In the genomic region with DNA sequence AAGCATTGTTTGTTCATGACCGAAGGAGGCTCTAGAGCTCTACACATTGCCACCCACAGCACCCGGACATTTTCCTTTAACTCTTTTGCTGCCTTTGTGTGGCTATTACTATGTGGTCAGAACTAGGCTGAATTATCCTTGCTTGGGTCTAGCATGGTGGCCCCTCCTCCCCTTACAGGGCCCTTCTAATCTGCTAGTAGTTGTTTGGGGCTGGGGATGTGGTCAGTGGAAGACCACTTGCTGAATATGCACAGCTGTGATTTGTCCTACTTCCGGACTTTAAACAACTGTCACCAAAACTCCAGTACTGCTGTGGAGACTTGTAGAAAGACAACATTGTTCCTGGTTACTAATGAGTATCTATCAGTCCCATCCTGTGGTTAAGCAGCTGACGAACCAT, we compare ENCODE assay signal across 19 mouse cellular contexts.
DNase-seq lines count a peak whose midpoint lies in the region; ATAC-seq and TF ChIP-seq lines count a peak whose summit lies in the region.
"Had no signal": no experiment of that assay in that cellular context is flagged by ENCODE, and none has a peak within 500 bp of the region (broad histone marks: within the 10 kb centered on the region; RNA-seq: fewer than 3 reads in every experiment).

No protein-coding gene starts in this region.

- no peak overlapping the region for H3K4me2 ChIP-seq in intestine, embryonic 14.5 days (ENCODE audit: low read length)
- H3K4me2 ChIP-seq in intestine, embryonic 15.5 days (replicated peaks) = no peak overlapping the region
- H3K4me2 ChIP-seq in lung, postnatal 0 days (replicated peaks; ENCODE audit: low read depth, low read length) = no peak overlapping the region
- H3K4me2 ChIP-seq in stomach, embryonic 16.5 days (ENCODE audit: low read depth, low read length) = no peak overlapping the region
- H3K4me2 ChIP-seq: embryonic facial prominence, embryonic 13.5 days; forebrain, embryonic 13.5 days; forebrain, embryonic 15.5 days had no signal

- no peaks in the 10 kb centered on the region for H3K27me3 ChIP-seq in intestine, embryonic 14.5 days (replicated peaks; ENCODE audit: control insufficient read depth, insufficient read depth, low read length)
- no peaks in the 10 kb centered on the region for H3K27me3 ChIP-seq in intestine, embryonic 15.5 days (replicated peaks)
- H3K27me3 ChIP-seq in lung, postnatal 0 days (replicated peaks; ENCODE audit: insufficient read depth, low read length) = no peaks in the 10 kb centered on the region
- H3K27me3 ChIP-seq in stomach, embryonic 16.5 days (ENCODE audit: control insufficient read depth, insufficient read depth, low read length) = no peaks in the 10 kb centered on the region
- H3K27me3 ChIP-seq: embryonic facial prominence, embryonic 13.5 days; forebrain, embryonic 13.5 days; forebrain, embryonic 15.5 days had no signal

- TF ChIP-seq CTCF in lung, postnatal 0 days (IDR thresholded peaks at IDR 0.05) = no peak

- no peak for DNase-seq in intestine, embryonic 14.5 days (ENCODE audit: low spot score)
- DNase-seq in lung, postnatal 0 days (ENCODE audit: low spot score) = peak; percentile 17
- no peak for DNase-seq in lung, postnatal 14 days
- no peak for DNase-seq in embryo, embryonic 10.5 days (ENCODE audit: low spot score)
- DNase-seq: adrenal gland, adult 2 months; adrenal gland, postnatal 10 days; adrenal gland, postnatal 25 days; cerebellum, adult 11 months; cerebellum, adult 18-20 months; cerebellum, adult 8-10 months; cerebellum, adult 9-11 months; cerebellum, postnatal 14 days; cerebellum, postnatal 36 days; forebrain, postnatal 0 days had no signal

- H3K4me1 ChIP-seq in intestine, embryonic 14.5 days (replicated peaks; ENCODE audit: control insufficient read depth, insufficient read depth, low read length) = 0 out of 2 replicates have a peak, but pooled peaks cover 4% of the 10 kb centered on the region
- no peaks in the 10 kb centered on the region; the same call in 1 of the 2 replicates for H3K4me1 ChIP-seq in intestine, embryonic 15.5 days (replicated peaks)
- H3K4me1 ChIP-seq in lung, postnatal 0 days (ENCODE audit: insufficient read depth, low read depth, low read length) = peaks cover 5% of the 10 kb centered on the region; the same call in 1 of the 2 replicates
- peaks cover 10% of the 10 kb centered on the region; the same call in 1 of the 2 replicates for H3K4me1 ChIP-seq in stomach, embryonic 16.5 days (ENCODE audit: control insufficient read depth, insufficient read depth, low read length)
- H3K4me1 ChIP-seq: forebrain, embryonic 13.5 days; forebrain, embryonic 15.5 days had no signal

- no peak for TF ChIP-seq EP300 in lung, postnatal 0 days (IDR thresholded peaks at IDR 0.05)

- no peak overlapping the region for H3K27ac ChIP-seq in intestine, embryonic 14.5 days (ENCODE audit: low read depth)
- no peak overlapping the region for H3K27ac ChIP-seq in intestine, embryonic 15.5 days
- H3K27ac ChIP-seq in lung, postnatal 0 days (ENCODE audit: low read length) = no peak overlapping the region
- H3K27ac ChIP-seq in stomach, embryonic 16.5 days (ENCODE audit: low read length) = 0 out of 2 replicates have a peak overlapping the region, but pooled peaks have one; percentile 6
- H3K27ac ChIP-seq: embryonic facial prominence, embryonic 13.5 days; forebrain, embryonic 13.5 days; forebrain, embryonic 15.5 days had no signal

- WGBS in intestine, embryonic 14.5 days = 54% methylated on average over 4 of the region's 4 CpGs
- WGBS in intestine, embryonic 15.5 days = 48% methylated on average over 4 of the region's 4 CpGs
- 51% methylated on average over 4 of the region's 4 CpGs for WGBS in lung, postnatal 0 days
- 34% methylated on average over 4 of the region's 4 CpGs for WGBS in stomach, embryonic 16.5 days

- no peak overlapping the region for H3K9ac ChIP-seq in intestine, embryonic 14.5 days (ENCODE audit: low read length)
- H3K9ac ChIP-seq in intestine, embryonic 15.5 days = no peak overlapping the region
- H3K9ac ChIP-seq in lung, postnatal 0 days (replicated peaks; ENCODE audit: low read depth) = no peak overlapping the region
- H3K9ac ChIP-seq in stomach, embryonic 16.5 days (ENCODE audit: low read length) = no peak overlapping the region
- H3K9ac ChIP-seq: embryonic facial prominence, embryonic 13.5 days; forebrain, embryonic 13.5 days; forebrain, embryonic 15.5 days; forebrain, postnatal 0 days had no signal

- peaks cover 50% of the 10 kb centered on the region for H3K36me3 ChIP-seq in intestine, embryonic 14.5 days (ENCODE audit: control insufficient read depth, insufficient read depth, low read length)
- H3K36me3 ChIP-seq in intestine, embryonic 15.5 days = peaks cover 28% of the 10 kb centered on the region
- peaks cover 22% of the 10 kb centered on the region for H3K36me3 ChIP-seq in lung, postnatal 0 days (ENCODE audit: insufficient read depth, low read length)
- peaks cover 28% of the 10 kb centered on the region for H3K36me3 ChIP-seq in stomach, embryonic 16.5 days (ENCODE audit: control insufficient read depth, insufficient read depth, low read length)

- no peak overlapping the region for H3K4me3 ChIP-seq in intestine, embryonic 14.5 days (ENCODE audit: low read depth, low read length)
- no peak overlapping the region for H3K4me3 ChIP-seq in intestine, embryonic 15.5 days (replicated peaks)
- no peak overlapping the region for H3K4me3 ChIP-seq in lung, postnatal 0 days (ENCODE audit: low read depth, low read length)
- no peak overlapping the region for H3K4me3 ChIP-seq in stomach, embryonic 16.5 days (replicated peaks; ENCODE audit: low read length)
- H3K4me3 ChIP-seq: embryonic facial prominence, embryonic 13.5 days; forebrain, embryonic 13.5 days; forebrain, embryonic 15.5 days had no signal

- ATAC-seq in intestine, embryonic 14.5 days (replicated peaks; ENCODE audit: low FRiP score, low TSS enrichment, low read depth) = 0 out of 2 replicates have a peak, but pooled peaks have one; percentile 50
- no peak for ATAC-seq in intestine, embryonic 15.5 days
- ATAC-seq in lung, postnatal 0 days = no peak; the same call in 1 of the 2 replicates
- ATAC-seq in stomach, embryonic 16.5 days (ENCODE audit: insufficient read depth, low FRiP score) = peak; percentile 15; the same call in 1 of the 2 replicates
- ATAC-seq: forebrain, embryonic 13.5 days; forebrain, embryonic 15.5 days; forebrain, postnatal 0 days had no signal

- H3K9me3 ChIP-seq in intestine, embryonic 14.5 days (ENCODE audit: control insufficient read depth, low read length) = no peaks in the 10 kb centered on the region
- no peaks in the 10 kb centered on the region for H3K9me3 ChIP-seq in intestine, embryonic 15.5 days
- no peaks in the 10 kb centered on the region for H3K9me3 ChIP-seq in lung, postnatal 0 days (ENCODE audit: low read length)
- H3K9me3 ChIP-seq in stomach, embryonic 16.5 days (replicated peaks; ENCODE audit: control insufficient read depth, low read length) = no peaks in the 10 kb centered on the region
- H3K9me3 ChIP-seq: embryonic facial prominence, embryonic 13.5 days; forebrain, embryonic 13.5 days; forebrain, embryonic 15.5 days had no signal

Comparison
In these comparisons a context has a peak if more than half of its experiments do, and no peak if none do; other contexts are left out.
1. ATAC-seq: peak in intestine, embryonic 14.5 days (single experiment) and stomach, embryonic 16.5 days (single experiment); none in intestine, embryonic 15.5 days (single experiment) and lung, postnatal 0 days (single experiment).